Mouse (Mus musculus): Measurements from ENCODE around the gene Mzf1.
A peak's percentile ranks its signal among the peaks of the same experiment; 100 is the strongest.

Mzf1 gene

GRCm38 (mm10) chr7:13034148-13034977 is 20.2 kb downstream of the Mzf1 start, which contains the start of gene Chmp2a:
Gene Chmp2a (minus strand): TSS chr7:13034807.
- DNase-seq = peak; percentile 97 to 98

- no peak for DNase-seq
These were observed 21.0 kb downstream of the Mzf1 start for GRCm38 (mm10) chr7:13033451-13034147.

GRCm38 (mm10) chr7:13032541-13032940 is 22.0 kb downstream of the Mzf1 start:
- no peak for DNase-seq

GRCm38 (mm10) chr7:13031983-13032382 is 22.6 kb downstream of the Mzf1 start:
- no peak for DNase-seq

GRCm38 (mm10) chr7:13031069-13031468 is 23.5 kb downstream of the Mzf1 start:
- DNase-seq = no peak

- DNase-seq = no peak
These were observed 25.6 kb downstream of the Mzf1 start for GRCm38 (mm10) chr7:13028986-13029385.

- DNase-seq = no peak
These were observed 29.0 kb downstream of the Mzf1 start for GRCm38 (mm10) chr7:13025511-13026112.

- DNase-seq = peak; percentile 62 to 65
These were observed 29.8 kb downstream of the Mzf1 start for GRCm38 (mm10) chr7:13024805-13025204.

- peak; percentile 88 to 89 for DNase-seq
These were observed 30.4 kb downstream of the Mzf1 start for GRCm38 (mm10) chr7:13023928-13024731.

GRCm38 (mm10) chr7:13022773-13023535 is 31.6 kb downstream of the Mzf1 start:
- DNase-seq = peak; percentile 86 to 89

- DNase-seq = no peak
These were observed 39.3 kb downstream of the Mzf1 start for GRCm38 (mm10) chr7:13015217-13015616.

GRCm38 (mm10) chr7:13014275-13014839 is 40.2 kb downstream of the Mzf1 start:
- DNase-seq = no peak

- DNase-seq = no peak
These were observed 40.9 kb downstream of the Mzf1 start for GRCm38 (mm10) chr7:13013671-13014070.

- no peak for DNase-seq
These were observed 44.3 kb downstream of the Mzf1 start, which contains the start of gene Zbtb45 for GRCm38 (mm10) chr7:13010005-13010908. Gene Zbtb45 (minus strand): TSS chr7:13010034.

- peak; percentile 92 to 93 for DNase-seq
These were observed 45.2 kb downstream of the Mzf1 start for GRCm38 (mm10) chr7:13009143-13010004.

- DNase-seq = peak in 1 of 2 experiments; percentile 3
These were observed 47.0 kb downstream of the Mzf1 start for GRCm38 (mm10) chr7:13007341-13008092.

GRCm38 (mm10) chr7:13006531-13006930 is 48.0 kb downstream of the Mzf1 start:
- DNase-seq = no peak

GRCm38 (mm10) chr7:13006011-13006410 is 48.6 kb downstream of the Mzf1 start:
- no peak for DNase-seq

- no peak for DNase-seq
These were observed 51.2 kb downstream of the Mzf1 start for GRCm38 (mm10) chr7:13003380-13003779.
